Comparison of ENCODE assay signal across 21 mouse cellular contexts in the genomic region with DNA sequence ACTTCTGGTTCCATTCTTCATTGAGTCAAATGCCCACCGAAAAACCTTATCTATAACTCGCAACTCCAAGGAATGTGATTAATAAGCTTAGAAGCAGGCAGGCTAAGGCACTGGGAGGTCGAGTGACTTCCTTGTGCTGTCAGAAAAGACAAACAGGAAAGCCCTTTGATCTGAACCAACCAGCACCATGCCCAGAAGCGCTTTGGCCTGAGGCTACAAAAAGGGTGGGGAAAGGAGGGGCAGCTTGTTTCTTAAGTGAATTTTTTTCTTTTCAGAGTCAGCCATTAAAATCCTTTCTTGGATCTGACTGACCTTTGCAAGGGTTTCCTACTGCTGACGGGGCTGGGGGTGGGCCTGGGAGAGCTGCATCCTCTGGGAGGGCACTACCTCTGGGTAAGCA. TPM values are rescaled to one million over a fixed set of nuclear protein-coding genes. Genes with fewer than 3 reads are reported as not detected.
A peak's percentile ranks its signal among the peaks of the same experiment; 100 is the strongest.
DNase-seq lines count a peak whose midpoint lies in the region; ATAC-seq lines count a peak whose summit lies in the region.
"Had no signal": no experiment of that assay in that cellular context is flagged by ENCODE, and none has a peak within 500 bp of the region (broad histone marks: within the 10 kb centered on the region; RNA-seq: fewer than 3 reads in every experiment).

No protein-coding gene starts in this region.

- WGBS in hindbrain, embryonic 10.5 days, result 49% methylated on average over 5 of the region's 5 CpGs
- 66% methylated on average over 5 of the region's 5 CpGs for WGBS in hindbrain, embryonic 11.5 days
- 54% methylated on average over 5 of the region's 5 CpGs for WGBS in midbrain, embryonic 14.5 days
- WGBS in midbrain, embryonic 15.5 days, result 49% methylated on average over 5 of the region's 5 CpGs
- WGBS in embryonic facial prominence, embryonic 10.5 days, result 49% methylated on average over 5 of the region's 5 CpGs

- H3K4me2 ChIP-seq in hindbrain, embryonic 11.5 days (replicated peaks; ENCODE audit: low read depth, low read length), result no peak overlapping the region
- H3K4me2 ChIP-seq in midbrain, embryonic 14.5 days (ENCODE audit: low read length), result no peak overlapping the region
- H3K4me2 ChIP-seq in midbrain, embryonic 15.5 days, result no peak overlapping the region
- H3K4me2 ChIP-seq: limb, embryonic 15.5 days; neural tube, embryonic 15.5 days had no signal

- no peak for ATAC-seq in hindbrain, embryonic 11.5 days (ENCODE audit: low FRiP score)
- no peak for ATAC-seq in midbrain, embryonic 14.5 days (ENCODE audit: low FRiP score, low TSS enrichment)
- no peak for ATAC-seq in midbrain, embryonic 15.5 days (replicated peaks)
- ATAC-seq: hindbrain, embryonic 16.5 days; midbrain, embryonic 16.5 days; Patski had no signal

- no peak overlapping the region for H3K9ac ChIP-seq in hindbrain, embryonic 11.5 days (ENCODE audit: low read depth, low read length)
- no peak overlapping the region for H3K9ac ChIP-seq in midbrain, embryonic 14.5 days (replicated peaks; ENCODE audit: low read length)
- H3K9ac ChIP-seq in midbrain, embryonic 15.5 days, result no peak overlapping the region
- H3K9ac ChIP-seq: limb, embryonic 15.5 days; neural tube, embryonic 15.5 days had no signal

- H3K9me3 ChIP-seq in hindbrain, embryonic 10.5 days, result no peaks in the 10 kb centered on the region
- H3K9me3 ChIP-seq in hindbrain, embryonic 11.5 days (ENCODE audit: control insufficient read depth, low read length), result no peaks in the 10 kb centered on the region
- H3K9me3 ChIP-seq in midbrain, embryonic 14.5 days (ENCODE audit: control insufficient read depth, low read length), result no peaks in the 10 kb centered on the region
- H3K9me3 ChIP-seq in midbrain, embryonic 15.5 days, result no peaks in the 10 kb centered on the region
- H3K9me3 ChIP-seq in embryonic facial prominence, embryonic 10.5 days, result no peaks in the 10 kb centered on the region
- H3K9me3 ChIP-seq: limb, embryonic 15.5 days; megakaryocyte, embryonic 14.5 days; neural tube, embryonic 15.5 days had no signal

- H3K36me3 ChIP-seq in hindbrain, embryonic 10.5 days, result peaks cover 69% of the 10 kb centered on the region
- H3K36me3 ChIP-seq in hindbrain, embryonic 11.5 days (ENCODE audit: control insufficient read depth, insufficient read depth, low read length), result no peaks in the 10 kb centered on the region
- peaks cover 7% of the 10 kb centered on the region for H3K36me3 ChIP-seq in midbrain, embryonic 14.5 days (ENCODE audit: control insufficient read depth, insufficient read depth, low read length)
- H3K36me3 ChIP-seq in midbrain, embryonic 15.5 days (replicated peaks), result no peaks in the 10 kb centered on the region
- H3K36me3 ChIP-seq in embryonic facial prominence, embryonic 10.5 days (replicated peaks), result peaks cover 94% of the 10 kb centered on the region

- H3K27ac ChIP-seq in hindbrain, embryonic 10.5 days, result 0 out of 2 replicates have a peak overlapping the region, but pooled peaks have one; percentile 23
- no peak overlapping the region for H3K27ac ChIP-seq in hindbrain, embryonic 11.5 days (ENCODE audit: low read depth, low read length)
- H3K27ac ChIP-seq in midbrain, embryonic 14.5 days (replicated peaks; ENCODE audit: low read depth, low read length), result no peak overlapping the region
- H3K27ac ChIP-seq in midbrain, embryonic 15.5 days, result no peak overlapping the region
- 0 out of 2 replicates have a peak overlapping the region, but pooled peaks have one; percentile 6 for H3K27ac ChIP-seq in embryonic facial prominence, embryonic 10.5 days (replicated peaks)
- H3K27ac ChIP-seq: gastrocnemius, adult 2 months; limb, embryonic 15.5 days; neural tube, embryonic 15.5 days had no signal

- no peak for DNase-seq in hindbrain, embryonic 10.5 days (ENCODE audit: low spot score)
- no peak for DNase-seq in hindbrain, embryonic 11.5 days (ENCODE audit: low spot score)
- DNase-seq in midbrain, embryonic 14.5 days, result peak; percentile 65
- DNase-seq in embryonic facial prominence, embryonic 10.5 days (ENCODE audit: low spot score), result no peak
- no peak for DNase-seq in thymus, postnatal 4 days
- DNase-seq in frontal cortex, postnatal 10 days (ENCODE audit: low spot score in 2 of 2), result no peak
- DNase-seq: cerebellum, adult 2 months; cerebellum, postnatal 36 days; gastrocnemius, adult 2 months; heart, postnatal 36 days; kidney, adult 11 months; right cerebral cortex, postnatal 14 days; spleen, adult 18-20 months; thymus, adult 2 months had no signal

- peaks cover 44% of the 10 kb centered on the region for H3K4me1 ChIP-seq in hindbrain, embryonic 10.5 days (replicated peaks)
- peaks cover 4% of the 10 kb centered on the region; the same call in 1 of the 2 replicates for H3K4me1 ChIP-seq in hindbrain, embryonic 11.5 days (replicated peaks; ENCODE audit: control insufficient read depth, insufficient read depth, low read length)
- H3K4me1 ChIP-seq in midbrain, embryonic 14.5 days (ENCODE audit: control insufficient read depth, insufficient read depth, low read length), result peaks cover 46% of the 10 kb centered on the region
- H3K4me1 ChIP-seq in midbrain, embryonic 15.5 days, result peaks cover 28% of the 10 kb centered on the region
- H3K4me1 ChIP-seq in embryonic facial prominence, embryonic 10.5 days, result peaks cover 36% of the 10 kb centered on the region
- H3K4me1 ChIP-seq: megakaryocyte, embryonic 14.5 days had no signal

- H3K27me3 ChIP-seq in hindbrain, embryonic 10.5 days (ENCODE audit: insufficient read depth, poor library complexity, severe bottlenecking), result no peaks in the 10 kb centered on the region
- H3K27me3 ChIP-seq in hindbrain, embryonic 11.5 days (ENCODE audit: control insufficient read depth, insufficient read depth, low read length), result no peaks in the 10 kb centered on the region
- peaks cover 3% of the 10 kb centered on the region; the same call in 1 of the 2 replicates for H3K27me3 ChIP-seq in midbrain, embryonic 14.5 days (ENCODE audit: control insufficient read depth, insufficient read depth, low read length)
- H3K27me3 ChIP-seq in midbrain, embryonic 15.5 days (replicated peaks), result no peaks in the 10 kb centered on the region
- no peaks in the 10 kb centered on the region for H3K27me3 ChIP-seq in embryonic facial prominence, embryonic 10.5 days (replicated peaks; ENCODE audit: low read depth, poor library complexity, severe bottlenecking)
- H3K27me3 ChIP-seq: limb, embryonic 15.5 days; neural tube, embryonic 15.5 days; Patski had no signal

- no peak overlapping the region for H3K4me3 ChIP-seq in hindbrain, embryonic 10.5 days
- H3K4me3 ChIP-seq in hindbrain, embryonic 11.5 days (ENCODE audit: low read depth, low read length), result no peak overlapping the region
- no peak overlapping the region for H3K4me3 ChIP-seq in midbrain, embryonic 14.5 days (replicated peaks; ENCODE audit: low read depth, low read length)
- no peak overlapping the region for H3K4me3 ChIP-seq in midbrain, embryonic 15.5 days
- H3K4me3 ChIP-seq in embryonic facial prominence, embryonic 10.5 days, result no peak overlapping the region
- H3K4me3 ChIP-seq: gastrocnemius, adult 2 months; limb, embryonic 15.5 days; megakaryocyte, embryonic 14.5 days; neural tube, embryonic 15.5 days had no signal

RNA-seq across cellular contexts. Expression of gene Nars2, which starts 49.1 kb away (rescaled TPM):
- polyA plus RNA-seq in hindbrain, embryonic 10.5 days (2016; fragmentation: Nextera tagmentation; extraction: Ambion mirVana), result 22.3 and 22.7 TPM in 2 replicates
- 22.1 and 23.4 TPM in 2 replicates for polyA plus RNA-seq in hindbrain, embryonic 11.5 days (2014; fragmentation: Nextera tagmentation; extraction: Ambion mirVana)
- 16.5 and 18.6 TPM in 2 replicates for polyA plus RNA-seq in midbrain, embryonic 14.5 days (2014; fragmentation: Nextera tagmentation; extraction: Ambion mirVana)
- polyA plus RNA-seq in midbrain, embryonic 15.5 days (2015; fragmentation: Nextera tagmentation; extraction: Ambion mirVana), result 15.2 and 17.5 TPM in 2 replicates
- polyA plus RNA-seq in embryonic facial prominence, embryonic 10.5 days (2016; fragmentation: Nextera tagmentation; extraction: Ambion mirVana), result 26.3 and 26.5 TPM in 2 replicates

Comparison
In these comparisons a context has a peak if more than half of its experiments do, and no peak if none do; other contexts are left out.
1. H3K27ac ChIP-seq: peak in hindbrain, embryonic 10.5 days (single experiment) and embryonic facial prominence, embryonic 10.5 days (single experiment); none in hindbrain, embryonic 11.5 days (single experiment), midbrain, embryonic 14.5 days (single experiment) and midbrain, embryonic 15.5 days (single experiment).